8 mouse cellular contexts compared by ENCODE assay signal in genomic region chr7:100495042-100495441, GRCm38 (mm10). TPM values are rescaled to one million over a fixed set of nuclear protein-coding genes. Genes with fewer than 3 reads are reported as not detected.
DNase-seq lines count a peak whose midpoint lies in the region; ATAC-seq lines count a peak whose summit lies in the region.

No protein-coding gene starts in this region.

- H3K9ac ChIP-seq in hindbrain, embryonic 14.5 days = no peak overlapping the region
- no peak overlapping the region for H3K9ac ChIP-seq in midbrain, embryonic 12.5 days (replicated peaks)

- DNase-seq in heart, embryonic 10.5 days (ENCODE audit: low spot score) = no peak
- no peak for DNase-seq in heart, adult 8-10 months (ENCODE audit: low spot score)
- DNase-seq in embryonic facial prominence, embryonic 10.5 days (ENCODE audit: low spot score) = peak; percentile 75
- no peak for DNase-seq in hindbrain, embryonic 14.5 days (ENCODE audit: low spot score)
- DNase-seq in cerebellum, postnatal 4 days (ENCODE audit: low spot score in 2 of 2) = no peak
- no peak for DNase-seq in left cerebral cortex, adult 18-20 months (ENCODE audit: low spot score in 2 of 2)
- no peak for DNase-seq in adrenal gland, postnatal 36 days

- H3K27me3 ChIP-seq in heart, embryonic 10.5 days (ENCODE audit: insufficient read depth, poor library complexity, severe bottlenecking) = no peaks in the 10 kb centered on the region
- H3K27me3 ChIP-seq in embryonic facial prominence, embryonic 10.5 days (replicated peaks; ENCODE audit: low read depth, poor library complexity, severe bottlenecking) = peaks cover 30% of the 10 kb centered on the region
- H3K27me3 ChIP-seq in hindbrain, embryonic 14.5 days (ENCODE audit: control insufficient read depth, insufficient read depth, low read length) = no peaks in the 10 kb centered on the region
- peaks cover 29% of the 10 kb centered on the region for H3K27me3 ChIP-seq in midbrain, embryonic 12.5 days

- no peak for ATAC-seq in hindbrain, embryonic 14.5 days (ENCODE audit: low FRiP score)
- no peak for ATAC-seq in midbrain, embryonic 12.5 days (ENCODE audit: low FRiP score, low read depth)

- peak overlapping the region; percentile 83 for H3K27ac ChIP-seq in heart, embryonic 10.5 days
- H3K27ac ChIP-seq in embryonic facial prominence, embryonic 10.5 days (replicated peaks) = peak overlapping the region; percentile 86
- peak overlapping the region; percentile 84 for H3K27ac ChIP-seq in hindbrain, embryonic 14.5 days
- peak overlapping the region; percentile 55; the same call in 1 of the 2 replicates for H3K27ac ChIP-seq in midbrain, embryonic 12.5 days (replicated peaks)

- H3K9me3 ChIP-seq in heart, embryonic 10.5 days = no peaks in the 10 kb centered on the region
- no peaks in the 10 kb centered on the region for H3K9me3 ChIP-seq in embryonic facial prominence, embryonic 10.5 days
- no peaks in the 10 kb centered on the region for H3K9me3 ChIP-seq in hindbrain, embryonic 14.5 days (ENCODE audit: control insufficient read depth, low read length)
- no peaks in the 10 kb centered on the region for H3K9me3 ChIP-seq in midbrain, embryonic 12.5 days

- H3K4me2 ChIP-seq in hindbrain, embryonic 14.5 days (replicated peaks) = peak overlapping the region; percentile 64
- H3K4me2 ChIP-seq in midbrain, embryonic 12.5 days (replicated peaks) = peak overlapping the region; percentile 35

- peak overlapping the region; percentile 62 for H3K4me3 ChIP-seq in heart, embryonic 10.5 days
- H3K4me3 ChIP-seq in embryonic facial prominence, embryonic 10.5 days = peak overlapping the region; percentile 64
- H3K4me3 ChIP-seq in hindbrain, embryonic 14.5 days (replicated peaks; ENCODE audit: low read length) = no peak overlapping the region
- H3K4me3 ChIP-seq in midbrain, embryonic 12.5 days = no peak overlapping the region

- H3K36me3 ChIP-seq in heart, embryonic 10.5 days = peaks cover 37% of the 10 kb centered on the region
- H3K36me3 ChIP-seq in embryonic facial prominence, embryonic 10.5 days (replicated peaks) = peaks cover 36% of the 10 kb centered on the region
- H3K36me3 ChIP-seq in hindbrain, embryonic 14.5 days (replicated peaks; ENCODE audit: control insufficient read depth, insufficient read depth) = no peaks in the 10 kb centered on the region
- H3K36me3 ChIP-seq in midbrain, embryonic 12.5 days = peaks cover 8% of the 10 kb centered on the region; the same call in 1 of the 2 replicates

- peaks cover 57% of the 10 kb centered on the region for H3K4me1 ChIP-seq in heart, embryonic 10.5 days
- peaks cover 56% of the 10 kb centered on the region for H3K4me1 ChIP-seq in embryonic facial prominence, embryonic 10.5 days
- H3K4me1 ChIP-seq in hindbrain, embryonic 14.5 days (replicated peaks; ENCODE audit: control insufficient read depth, insufficient read depth, low read length) = peaks cover 32% of the 10 kb centered on the region; the same call in 1 of the 2 replicates
- peaks cover 37% of the 10 kb centered on the region for H3K4me1 ChIP-seq in midbrain, embryonic 12.5 days

- WGBS in heart, embryonic 10.5 days = 48% methylated on average over 8 of the region's 8 CpGs
- 26% methylated on average over 8 of the region's 8 CpGs for WGBS in embryonic facial prominence, embryonic 10.5 days
- WGBS in hindbrain, embryonic 14.5 days = 51% methylated on average over 8 of the region's 8 CpGs
- WGBS in midbrain, embryonic 12.5 days = 36% methylated on average over 8 of the region's 8 CpGs

RNA-seq across cellular contexts. Expression of gene Ucp2, which starts 1.9 kb away (rescaled TPM):
- polyA plus RNA-seq in heart, embryonic 10.5 days (2016; fragmentation: Nextera tagmentation; extraction: Ambion mirVana) = 165 and 231 TPM in 2 replicates
- 100 to 1,000 TPM; 165 to 276 (median 226) TPM for total RNA-seq in heart, adult 8-10 months (2022)
- polyA plus RNA-seq in embryonic facial prominence, embryonic 10.5 days (2016; fragmentation: Nextera tagmentation; extraction: Ambion mirVana) = 101 and 105 TPM in 2 replicates
- 73.5 and 77.2 TPM in 2 replicates for polyA plus RNA-seq in hindbrain, embryonic 14.5 days (2014; fragmentation: Nextera tagmentation; extraction: Ambion mirVana)
- 68.6 and 87.1 TPM in 2 replicates for polyA plus RNA-seq in midbrain, embryonic 12.5 days (2016; fragmentation: Nextera tagmentation; extraction: Ambion mirVana)
- total RNA-seq in left cerebral cortex, adult 18-20 months (2021) = 10 to 100 TPM; 45.3 to 77.9 TPM
- 100 to 1,000 TPM; 187 to 302 TPM for total RNA-seq in adrenal gland, postnatal 36 days (2021)

RNA-seq across cellular contexts. Expression of gene Dnajb13, which starts 19.7 kb away (rescaled TPM):
- 0.22 and 0.35 TPM in 2 replicates for polyA plus RNA-seq in heart, embryonic 10.5 days (2016; fragmentation: Nextera tagmentation; extraction: Ambion mirVana)
- under 1 TPM in 1 of 4 experiments, not detected in 3; 0.50 TPM for total RNA-seq in heart, adult 8-10 months (2022)
- 0.27 and 0.38 TPM in 2 replicates for polyA plus RNA-seq in embryonic facial prominence, embryonic 10.5 days (2016; fragmentation: Nextera tagmentation; extraction: Ambion mirVana)
- 6.6 and 10.8 TPM in 2 replicates for polyA plus RNA-seq in hindbrain, embryonic 14.5 days (2014; fragmentation: Nextera tagmentation; extraction: Ambion mirVana)
- polyA plus RNA-seq in midbrain, embryonic 12.5 days (2016; fragmentation: Nextera tagmentation; extraction: Ambion mirVana) = 0.37 and 0.93 TPM in 2 replicates
- under 1 TPM; 0.14 to 0.40 TPM for total RNA-seq in left cerebral cortex, adult 18-20 months (2021)
- under 1 TPM in 1 of 2 experiments, not detected in 1; 0.33 TPM for total RNA-seq in adrenal gland, postnatal 36 days (2021)

RNA-seq across cellular contexts. Expression of gene Ucp3, which starts 22.3 kb away (rescaled TPM):
- polyA plus RNA-seq in heart, embryonic 10.5 days (2016; fragmentation: Nextera tagmentation; extraction: Ambion mirVana) = 0.05 and 0.14 TPM in 2 replicates
- 10 to 100 TPM; 20.7 to 55.8 (median 48.5) TPM for total RNA-seq in heart, adult 8-10 months (2022)
- polyA plus RNA-seq in embryonic facial prominence, embryonic 10.5 days (2016; fragmentation: Nextera tagmentation; extraction: Ambion mirVana) = 0.11 TPM in 1 of 2 replicates, not detected in the other
- polyA plus RNA-seq in hindbrain, embryonic 14.5 days (2014; fragmentation: Nextera tagmentation; extraction: Ambion mirVana) = not detected in 2 replicates
- polyA plus RNA-seq in midbrain, embryonic 12.5 days (2016; fragmentation: Nextera tagmentation; extraction: Ambion mirVana) = not detected in 2 replicates
- total RNA-seq in left cerebral cortex, adult 18-20 months (2021) = 1 to 10 TPM; 2.0 to 3.6 TPM
- total RNA-seq in adrenal gland, postnatal 36 days (2021) = 10 to 100 TPM; 14.6 to 29.8 TPM

RNA-seq across cellular contexts. Expression of gene Coa4, which starts 41.8 kb away (rescaled TPM):
- polyA plus RNA-seq in heart, embryonic 10.5 days (2016; fragmentation: Nextera tagmentation; extraction: Ambion mirVana) = 26.4 and 31.3 TPM in 2 replicates
- total RNA-seq in heart, adult 8-10 months (2022) = 10 to 100 TPM; 14.3 to 19.9 (median 17.6) TPM
- 17.8 and 19.3 TPM in 2 replicates for polyA plus RNA-seq in embryonic facial prominence, embryonic 10.5 days (2016; fragmentation: Nextera tagmentation; extraction: Ambion mirVana)
- 14.8 and 16.9 TPM in 2 replicates for polyA plus RNA-seq in hindbrain, embryonic 14.5 days (2014; fragmentation: Nextera tagmentation; extraction: Ambion mirVana)
- polyA plus RNA-seq in midbrain, embryonic 12.5 days (2016; fragmentation: Nextera tagmentation; extraction: Ambion mirVana) = 15.6 and 17.8 TPM in 2 replicates
- 1 to 10 TPM; 6.6 to 7.3 TPM for total RNA-seq in left cerebral cortex, adult 18-20 months (2021)
- 10 to 100 TPM in 1 of 2 experiments, 1 to 10 TPM in 1; 9.1 to 10.4 TPM for total RNA-seq in adrenal gland, postnatal 36 days (2021)

Comparison
In these comparisons a context has a peak if more than half of its experiments do, and no peak if none do; other contexts are left out.
1. H3K4me3 ChIP-seq: peak in heart, embryonic 10.5 days (single experiment) and embryonic facial prominence, embryonic 10.5 days (single experiment); none in hindbrain, embryonic 14.5 days (single experiment) and midbrain, embryonic 12.5 days (single experiment).
2. Peak in every context shown above with its lines, with median percentiles within 50 percentile points of each other: H3K27ac ChIP-seq.